Mouse (Mus musculus): ENCODE measurements at regions not wholly inside any gene's neighbourhood (a gene's known extent, or its start where the extent isn't known, plus 50 kb on each side); places are given as distances from the start of the nearest gene placed in this dataset.
"Not testable (repeated sequence)": the region's sequence is repeated elsewhere in the genome, so short reads cannot be mapped to it uniquely, and the experiment has no call there.

- no peak for ATAC-seq (replicated peaks)
- Histone ChIP-seq H3K4me1 (no peaks in the 10 kb centered on the region), H3K4me2 (no peak overlapping the region), H3K27ac (no peak overlapping the region), H3K9ac (no peak overlapping the region), H3K36me3 (replicated peaks) (no peaks in the 10 kb centered on the region), H3K9me3 (no peaks in the 10 kb centered on the region), H3K4me3 (no peak overlapping the region), H3K27me3 (replicated peaks) (no peaks in the 10 kb centered on the region)
These were observed 782.6 kb upstream of the Agtr1b start for GRCm38 (mm10) chr3:21149618-21150017.

GRCm38 (mm10) chr3:21128821-21129504, 762.0 kb upstream of the Agtr1b start:
- Histone ChIP-seq H3K36me3 (replicated peaks) (no peaks in the 10 kb centered on the region), H3K9me3 (no peaks in the 10 kb centered on the region), H3K27me3 (replicated peaks) (no peaks in the 10 kb centered on the region), H3K4me1 (no peaks in the 10 kb centered on the region), H3K4me2 (no peak overlapping the region), H3K9ac (no peak overlapping the region), H3K4me3 (no peak overlapping the region), H3K27ac (no peak overlapping the region)
- WGBS = 87% methylated on average over 1 of the region's 1 CpGs
- no peak for ATAC-seq (replicated peaks)

GRCm38 (mm10) chr3:21126191-21126590, 759.2 kb upstream of the Agtr1b start:
- ATAC-seq (replicated peaks) = no peak
- no peaks in the 10 kb centered on the region for H3K27me3 ChIP-seq (replicated peaks)
- no peak overlapping the region for H3K4me3 ChIP-seq
- no peaks in the 10 kb centered on the region for H3K4me1 ChIP-seq
- H3K27ac ChIP-seq = no peak overlapping the region
- no peak overlapping the region for H3K4me2 ChIP-seq
- no peaks in the 10 kb centered on the region for H3K36me3 ChIP-seq (replicated peaks)
- H3K9me3 ChIP-seq = no peaks in the 10 kb centered on the region
- no peak overlapping the region for H3K9ac ChIP-seq

- no peak overlapping the region for H3K4me2 ChIP-seq
- no peaks in the 10 kb centered on the region for H3K27me3 ChIP-seq (replicated peaks)
- H3K9ac ChIP-seq = no peak overlapping the region
- no peak for ATAC-seq (replicated peaks)
- no peaks in the 10 kb centered on the region for H3K4me1 ChIP-seq
- H3K4me3 ChIP-seq = no peak overlapping the region
- WGBS = 73% methylated on average over 1 of the region's 1 CpGs
- H3K36me3 ChIP-seq (replicated peaks) = no peaks in the 10 kb centered on the region
- H3K27ac ChIP-seq = no peak overlapping the region
- no peaks in the 10 kb centered on the region for H3K9me3 ChIP-seq
These were observed 751.4 kb upstream of the Agtr1b start for GRCm38 (mm10) chr3:21118164-21118902.

GRCm38 (mm10) chr3:21111735-21112518, 745.0 kb upstream of the Agtr1b start:
- 57% methylated on average over 1 of the region's 1 CpGs for WGBS
- ATAC-seq (replicated peaks) = no peak
- Histone ChIP-seq H3K27ac (no peak overlapping the region), H3K9me3 (no peaks in the 10 kb centered on the region), H3K36me3 (replicated peaks) (no peaks in the 10 kb centered on the region), H3K27me3 (replicated peaks) (no peaks in the 10 kb centered on the region), H3K4me2 (no peak overlapping the region), H3K4me1 (no peaks in the 10 kb centered on the region), H3K9ac (no peak overlapping the region), H3K4me3 (no peak overlapping the region)

GRCm38 (mm10) chr3:21090206-21090605, 723.2 kb upstream of the Agtr1b start:
- Histone ChIP-seq H3K36me3 (replicated peaks) (no peaks in the 10 kb centered on the region), H3K4me2 (no peak overlapping the region), H3K9me3 (no peaks in the 10 kb centered on the region), H3K9ac (no peak overlapping the region), H3K4me1 (no peaks in the 10 kb centered on the region), H3K27ac (no peak overlapping the region), H3K4me3 (no peak overlapping the region), H3K27me3 (replicated peaks) (no peaks in the 10 kb centered on the region)
- ATAC-seq (replicated peaks) = no peak

- no peaks in the 10 kb centered on the region for H3K9me3 ChIP-seq
- H3K9ac ChIP-seq = no peak overlapping the region
- no peaks in the 10 kb centered on the region for H3K27me3 ChIP-seq (replicated peaks)
- H3K27ac ChIP-seq = no peak overlapping the region
- no peaks in the 10 kb centered on the region for H3K36me3 ChIP-seq (replicated peaks)
- no peak overlapping the region for H3K4me2 ChIP-seq
- no peak for ATAC-seq (replicated peaks)
- WGBS = 79% methylated on average over 1 of the region's 1 CpGs
- no peak overlapping the region for H3K4me3 ChIP-seq
- H3K4me1 ChIP-seq = no peaks in the 10 kb centered on the region
These were observed 719.4 kb upstream of the Agtr1b start for GRCm38 (mm10) chr3:21086426-21086825.

GRCm38 (mm10) chr3:21077548-21077947, 710.6 kb upstream of the Agtr1b start:
- Histone ChIP-seq H3K36me3 (replicated peaks) (no peaks in the 10 kb centered on the region), H3K4me2 (no peak overlapping the region), H3K4me3 (no peak overlapping the region), H3K9ac (no peak overlapping the region), H3K27ac (no peak overlapping the region), H3K4me1 (no peaks in the 10 kb centered on the region), H3K27me3 (replicated peaks) (no peaks in the 10 kb centered on the region), H3K9me3 (no peaks in the 10 kb centered on the region)
- no peak for ATAC-seq (replicated peaks)
- WGBS = 64% methylated on average over 2 of the region's 2 CpGs

- not testable (repeated sequence) for H3K4me2 ChIP-seq; H3K36me3 ChIP-seq (replicated peaks); H3K27ac ChIP-seq; H3K27me3 ChIP-seq (replicated peaks); H3K9me3 ChIP-seq; H3K4me1 ChIP-seq; H3K4me3 ChIP-seq; ATAC-seq (replicated peaks); H3K9ac ChIP-seq
- WGBS = 67% methylated on average over 1 of the region's 2 CpGs
These were observed 686.4 kb upstream of the Agtr1b start for GRCm38 (mm10) chr3:21053337-21053736.

- not testable (repeated sequence) for H3K4me1 ChIP-seq; H3K27me3 ChIP-seq (replicated peaks); H3K27ac ChIP-seq; H3K4me2 ChIP-seq; H3K9me3 ChIP-seq; H3K9ac ChIP-seq; H3K4me3 ChIP-seq; H3K36me3 ChIP-seq (replicated peaks); ATAC-seq (replicated peaks)
- WGBS = 54% methylated on average over 19 of the region's 25 CpGs
These were observed 682.4 kb upstream of the Agtr1b start for GRCm38 (mm10) chr3:21049365-21049764.

- H3K27me3 ChIP-seq (replicated peaks) = no peaks in the 10 kb centered on the region
- WGBS = 83% methylated on average over 3 of the region's 3 CpGs
- H3K9me3 ChIP-seq = no peaks in the 10 kb centered on the region
- no peak overlapping the region for H3K9ac ChIP-seq
- no peaks in the 10 kb centered on the region for H3K36me3 ChIP-seq (replicated peaks)
- no peak for ATAC-seq (replicated peaks)
- H3K4me1 ChIP-seq = no peaks in the 10 kb centered on the region
- no peak overlapping the region for H3K27ac ChIP-seq
- H3K4me3 ChIP-seq = no peak overlapping the region
- H3K4me2 ChIP-seq = no peak overlapping the region
These were observed 679.0 kb upstream of the Agtr1b start for GRCm38 (mm10) chr3:21045981-21046380.

GRCm38 (mm10) chr3:21025876-21026275, 658.9 kb upstream of the Agtr1b start:
- WGBS = 5% methylated on average over 1 of the region's 1 CpGs
- Histone ChIP-seq H3K9ac (no peak overlapping the region), H3K27me3 (replicated peaks) (no peaks in the 10 kb centered on the region), H3K4me3 (no peak overlapping the region), H3K36me3 (replicated peaks) (no peaks in the 10 kb centered on the region), H3K9me3 (no peaks in the 10 kb centered on the region), H3K4me2 (no peak overlapping the region), H3K27ac (no peak overlapping the region), H3K4me1 (0 out of 2 replicates have a peak, but pooled peaks cover 2% of the 10 kb centered on the region)
- ATAC-seq (replicated peaks) = 0 out of 2 replicates have a peak, but pooled peaks have one; percentile 62
